Mouse (Mus musculus): ENCODE results near the gene Eif4e. TPM values are rescaled to one million over a fixed set of nuclear protein-coding genes. Genes with fewer than 3 reads are reported as not detected.

The Eif4e gene
- total and polyA plus RNA-seq, 2 experiments from 2014 or later = 42.1 to 172 TPM

- Histone ChIP-seq H3K27me3 (ENCODE audit: control insufficient read depth, insufficient read depth, low read length) (no peaks in the 10 kb centered on the region), H3K4me2 (ENCODE audit: low read depth, low read length) (no peak overlapping the region), H3K9ac (replicated peaks; ENCODE audit: low read depth, low read length) (no peak overlapping the region), H3K36me3 (replicated peaks; ENCODE audit: control insufficient read depth, insufficient read depth, low read length) (no peaks in the 10 kb centered on the region), H3K4me1 (ENCODE audit: control insufficient read depth, insufficient read depth) (no peaks in the 10 kb centered on the region), H3K4me3 (ENCODE audit: low read depth, low read length) (no peak overlapping the region), H3K27ac (ENCODE audit: low read depth) (no peak overlapping the region), H3K9me3 (replicated peaks; ENCODE audit: control insufficient read depth, low read length) (no peaks in the 10 kb centered on the region)
- WGBS = 65% methylated on average over 4 of the region's 4 CpGs
- no peak for ATAC-seq (ENCODE audit: insufficient read depth, low read depth)
- TF ChIP-seq EP300 (IDR thresholded peaks at IDR 0.05; ENCODE audit: low read depth) (no peak), CTCF (IDR thresholded peaks at IDR 0.05; ENCODE audit: low read depth) (no peak)
- DNase-seq (ENCODE audit: low spot score) = no peak
Observed at GRCm38 (mm10) chr3:138498731-138499130, 27.2 kb upstream of the Eif4e start.

GRCm38 (mm10) chr3:138499854-138500740 is 25.9 kb upstream of the Eif4e start:
- Histone ChIP-seq H3K4me3 (ENCODE audit: low read depth, low read length) (no peak overlapping the region), H3K27ac (ENCODE audit: low read depth) (no peak overlapping the region), H3K36me3 (replicated peaks; ENCODE audit: control insufficient read depth, insufficient read depth, low read length) (no peaks in the 10 kb centered on the region), H3K4me2 (ENCODE audit: low read depth, low read length) (no peak overlapping the region), H3K9ac (replicated peaks; ENCODE audit: low read depth, low read length) (no peak overlapping the region), H3K27me3 (ENCODE audit: control insufficient read depth, insufficient read depth, low read length) (no peaks in the 10 kb centered on the region), H3K4me1 (ENCODE audit: control insufficient read depth, insufficient read depth) (no peaks in the 10 kb centered on the region), H3K9me3 (replicated peaks; ENCODE audit: control insufficient read depth, low read length) (no peaks in the 10 kb centered on the region)
- WGBS = 74% methylated on average over 15 of the region's 15 CpGs
- TF ChIP-seq EP300 (IDR thresholded peaks at IDR 0.05; ENCODE audit: low read depth) (no peak), CTCF (IDR thresholded peaks at IDR 0.05; ENCODE audit: low read depth) (no peak)
- no peak for ATAC-seq (ENCODE audit: insufficient read depth, low read depth)
- DNase-seq (ENCODE audit: low spot score) = no peak

GRCm38 (mm10) chr3:138503754-138504153 is 22.2 kb upstream of the Eif4e start:
- H3K9me3 ChIP-seq (replicated peaks; ENCODE audit: control insufficient read depth, low read length) = no peaks in the 10 kb centered on the region
- 29% methylated on average over 11 of the region's 11 CpGs for WGBS
- H3K4me3 ChIP-seq (ENCODE audit: low read depth, low read length) = no peak overlapping the region
- no peaks in the 10 kb centered on the region for H3K27me3 ChIP-seq (ENCODE audit: control insufficient read depth, insufficient read depth, low read length)
- no peak overlapping the region for H3K9ac ChIP-seq (replicated peaks; ENCODE audit: low read depth, low read length)
- no peak for TF ChIP-seq CTCF (IDR thresholded peaks at IDR 0.05; ENCODE audit: low read depth)
- TF ChIP-seq EP300 (IDR thresholded peaks at IDR 0.05; ENCODE audit: low read depth) = no peak
- H3K36me3 ChIP-seq (replicated peaks; ENCODE audit: control insufficient read depth, insufficient read depth, low read length) = no peaks in the 10 kb centered on the region
- H3K4me1 ChIP-seq (ENCODE audit: control insufficient read depth, insufficient read depth) = no peaks in the 10 kb centered on the region
- H3K4me2 ChIP-seq (ENCODE audit: low read depth, low read length) = no peak overlapping the region
- 0 out of 2 replicates have a peak, but pooled peaks have one; percentile 53 for ATAC-seq (ENCODE audit: insufficient read depth, low read depth)
- H3K27ac ChIP-seq (ENCODE audit: low read depth) = no peak overlapping the region
- DNase-seq (ENCODE audit: low spot score) = no peak

- Histone ChIP-seq H3K4me1 (ENCODE audit: control insufficient read depth, insufficient read depth) (no peaks in the 10 kb centered on the region), H3K27ac (ENCODE audit: low read depth) (no peak overlapping the region), H3K4me3 (ENCODE audit: low read depth, low read length) (no peak overlapping the region), H3K9me3 (replicated peaks; ENCODE audit: control insufficient read depth, low read length) (no peaks in the 10 kb centered on the region), H3K4me2 (ENCODE audit: low read depth, low read length) (no peak overlapping the region), H3K36me3 (replicated peaks; ENCODE audit: control insufficient read depth, insufficient read depth, low read length) (no peaks in the 10 kb centered on the region), H3K27me3 (ENCODE audit: control insufficient read depth, insufficient read depth, low read length) (no peaks in the 10 kb centered on the region), H3K9ac (replicated peaks; ENCODE audit: low read depth, low read length) (no peak overlapping the region)
- ATAC-seq (ENCODE audit: insufficient read depth, low read depth) (no peak; the same call in 1 of the 2 replicates), DNase-seq (ENCODE audit: low spot score) (no peak)
- TF ChIP-seq EP300 (IDR thresholded peaks at IDR 0.05; ENCODE audit: low read depth) = no peak
- TF ChIP-seq CTCF (IDR thresholded peaks at IDR 0.05; ENCODE audit: low read depth) = peak; percentile 48
- 50% methylated on average over 6 of the region's 6 CpGs for WGBS
Observed at GRCm38 (mm10) chr3:138506749-138507148, 19.2 kb upstream of the Eif4e start.

- Histone ChIP-seq H3K4me2 (ENCODE audit: low read depth, low read length) (no peak overlapping the region), H3K9me3 (replicated peaks; ENCODE audit: control insufficient read depth, low read length) (no peaks in the 10 kb centered on the region), H3K36me3 (replicated peaks; ENCODE audit: control insufficient read depth, insufficient read depth, low read length) (no peaks in the 10 kb centered on the region), H3K4me3 (ENCODE audit: low read depth, low read length) (no peak overlapping the region), H3K27me3 (ENCODE audit: control insufficient read depth, insufficient read depth, low read length) (no peaks in the 10 kb centered on the region), H3K4me1 (ENCODE audit: control insufficient read depth, insufficient read depth) (no peaks in the 10 kb centered on the region), H3K9ac (replicated peaks; ENCODE audit: low read depth, low read length) (no peak overlapping the region), H3K27ac (ENCODE audit: low read depth) (no peak overlapping the region)
- ATAC-seq (ENCODE audit: insufficient read depth, low read depth) = no peak
- TF ChIP-seq EP300 (IDR thresholded peaks at IDR 0.05; ENCODE audit: low read depth) = no peak
- TF ChIP-seq CTCF (IDR thresholded peaks at IDR 0.05; ENCODE audit: low read depth) = no peak
- WGBS = 79% methylated on average over 2 of the region's 2 CpGs
- DNase-seq (ENCODE audit: low spot score) = no peak
Observed at GRCm38 (mm10) chr3:138509581-138509980, 16.4 kb upstream of the Eif4e start.
